Mouse (Mus musculus) duodenum, adult 2 months (tissue): Measurements from ENCODE around the gene Zfp658. TPM values are rescaled to one million over a fixed set of nuclear protein-coding genes. Genes with fewer than 3 reads are reported as not detected.

Source experiments
- polyA plus RNA-seq: library from polyadenylated mRNA; depleted of rRNA; stranded (reverse); fragments of >200 nt; gene quantifications from 2 replicates; pipeline ENCODE4 v1.2.3, GENCODE M21; 2012; ENCODE audit warnings: low replicate concordance; rRNA removed

Gene Zfp658
- polyA plus RNA-seq = 0.15 TPM in 2 replicates

DNA sequence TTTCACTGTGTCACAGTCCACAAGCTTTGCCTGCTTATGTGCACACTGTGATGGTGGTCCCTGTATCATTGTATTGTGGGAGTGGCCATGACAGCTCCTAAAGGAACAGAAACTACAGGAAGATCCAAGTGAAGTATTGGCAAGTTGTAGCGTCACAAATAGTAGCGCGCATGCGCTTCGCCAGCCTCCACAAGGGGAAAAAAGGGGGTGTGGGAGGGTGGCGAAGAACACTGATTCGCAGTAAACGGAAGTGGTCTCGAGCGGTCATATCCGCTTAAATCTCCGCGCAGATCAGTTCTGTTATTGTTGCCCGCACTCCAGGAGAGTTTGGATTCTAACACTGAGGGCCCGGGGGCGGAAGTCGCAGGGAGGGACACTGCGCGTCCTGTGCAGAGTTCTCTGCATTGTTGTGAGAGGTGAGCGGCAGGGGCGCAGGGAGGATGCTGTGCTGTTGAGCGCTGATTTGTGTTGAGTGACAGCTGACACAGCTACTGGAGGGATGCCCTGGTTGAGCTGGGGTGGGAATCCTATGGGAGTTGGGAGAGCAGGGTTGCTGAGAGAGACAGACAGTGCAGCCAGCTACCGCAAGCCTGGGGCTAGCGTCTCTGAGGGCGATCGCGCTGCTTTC, at the start of gene Zfp658:
Gene Zfp658, plus strand, starts transcription at position 251 of the 628 bp plus-strand sequence.

DNA sequence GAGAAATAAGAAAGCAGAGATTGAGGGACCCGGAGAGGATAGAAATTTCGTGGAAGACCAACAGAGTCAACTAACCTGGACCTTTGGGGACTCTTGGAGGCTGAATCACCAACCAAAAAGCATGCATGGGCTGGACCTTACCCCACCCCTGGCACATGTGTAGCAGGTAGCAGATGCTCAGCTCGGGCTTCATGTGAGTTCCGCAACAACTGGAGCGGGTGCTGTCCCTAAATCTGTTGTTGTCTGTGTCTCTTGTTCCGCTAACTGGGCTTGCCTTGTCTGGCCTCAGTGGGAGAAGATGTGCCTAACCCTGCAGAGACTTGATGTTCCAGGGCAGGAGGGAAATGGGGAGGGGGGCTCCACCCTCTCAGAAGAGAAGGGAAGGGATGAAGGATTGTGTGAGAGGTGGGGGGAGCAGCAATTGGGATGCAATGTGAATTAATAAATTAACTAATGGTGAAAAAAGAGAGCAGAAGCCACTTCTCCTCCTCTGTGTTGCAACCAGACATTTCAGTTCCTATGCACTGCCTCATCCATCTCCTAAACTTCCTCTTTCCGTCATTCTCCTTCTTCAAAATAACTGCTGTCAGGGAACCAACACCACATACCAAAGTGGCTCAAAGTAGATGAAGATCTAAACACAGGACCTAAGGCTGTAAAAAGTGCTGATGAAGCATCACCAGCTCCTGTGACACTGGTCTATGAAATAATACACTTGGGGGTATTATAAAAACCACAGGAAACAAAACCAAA, 17.7 kb upstream of the Zfp658 start, which contains the start of gene Cd33:
Gene Cd33, minus strand, starts transcription at position 204 of the 753 bp plus-strand sequence.

DNA sequence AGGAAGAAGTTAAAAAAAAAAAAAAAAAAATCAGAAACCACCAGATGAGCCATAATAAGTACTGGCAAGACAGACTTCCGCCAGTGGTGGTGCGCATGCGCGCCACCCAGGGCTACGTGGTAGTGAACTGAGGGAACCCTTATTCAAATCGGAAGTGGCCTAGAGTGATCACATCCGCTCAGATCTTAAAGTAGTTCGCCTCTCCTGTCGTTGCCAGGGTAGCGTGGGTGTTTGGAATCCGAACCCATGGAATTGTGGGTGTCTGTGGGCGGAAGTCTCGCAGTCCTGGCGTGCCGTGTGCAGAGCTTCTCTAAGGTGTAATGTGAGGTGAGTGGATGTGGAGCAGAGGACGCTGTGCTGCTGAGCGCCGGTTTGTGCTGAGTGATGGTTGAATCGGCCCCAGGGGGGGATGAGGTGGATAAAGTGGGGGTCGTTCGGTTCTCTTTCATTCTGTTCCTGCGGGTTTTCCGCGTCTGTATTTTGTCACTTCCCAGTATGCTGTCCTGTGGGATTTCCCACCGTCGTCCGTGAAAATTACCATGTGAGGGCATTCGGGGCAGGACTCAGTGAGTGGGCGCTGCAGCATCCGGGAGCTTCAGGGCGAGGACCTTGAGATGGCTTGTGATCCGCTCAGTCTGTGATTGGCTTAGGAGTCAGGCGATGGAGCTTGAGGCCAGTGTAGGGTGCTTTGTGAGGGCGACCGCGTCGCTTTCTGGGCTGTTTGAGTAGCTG, 17.6 kb downstream of the Zfp658 start, which contains the start of gene Zfp719:
Gene Zfp719, plus strand, starts transcription at position 171 of the 732 bp plus-strand sequence.

DNA sequence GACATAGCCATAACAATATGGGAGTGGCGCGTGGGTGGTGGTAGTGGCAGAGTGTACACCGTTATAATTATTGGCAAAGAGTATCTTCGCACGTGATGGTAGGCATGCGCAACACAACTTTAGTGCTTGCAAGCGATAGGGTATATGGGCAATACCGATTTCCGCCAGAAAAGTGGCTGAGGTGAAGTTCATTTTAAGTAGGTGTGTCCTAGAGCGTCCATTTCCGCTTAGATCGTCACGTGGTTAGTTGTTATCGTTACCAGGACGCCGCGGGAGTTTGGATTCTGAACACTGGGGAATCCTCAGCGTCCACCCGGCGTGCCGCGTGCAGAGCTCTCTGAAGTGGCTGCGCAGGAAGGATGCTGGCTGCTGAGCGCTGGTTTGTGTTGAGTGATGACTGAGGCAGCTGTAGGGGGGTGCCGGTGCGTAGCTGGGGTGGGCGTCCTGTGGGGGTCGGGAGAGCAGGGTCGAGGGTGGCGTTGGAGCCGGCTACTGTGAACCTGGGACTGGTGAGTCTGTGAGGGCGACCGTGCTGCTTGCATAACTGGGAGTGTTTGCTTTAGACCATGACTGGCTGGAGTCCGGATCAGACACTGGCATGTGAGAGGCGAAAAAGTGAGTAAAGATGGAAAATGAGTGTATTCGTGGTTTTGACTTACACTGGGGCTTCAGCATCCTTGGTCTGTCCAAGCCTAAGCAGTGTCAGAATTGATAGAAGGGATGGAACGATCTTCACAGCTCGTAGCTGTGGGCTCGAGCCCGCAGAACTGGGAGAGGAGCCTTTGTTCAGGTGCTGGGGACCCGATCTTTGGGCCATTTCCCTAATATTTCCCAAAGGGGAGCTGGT, 45.1 kb downstream of the Zfp658 start, which contains the start of gene Zfp819:
Gene Zfp819, plus strand, starts transcription at position 274 of the 847 bp plus-strand sequence.

Other genes with a start within 250 kb of the Zfp658 start
- 0.32 and 0.33 TPM in 2 replicates for gene Zfp715, start 249.0 kb upstream of the Zfp658 start, polyA plus RNA-seq
- gene Siglecf, start 210.9 kb upstream of the Zfp658 start, polyA plus RNA-seq = 2.5 and 2.7 TPM in 2 replicates
- 1.4 and 6.1 TPM in 2 replicates for gene Siglecg, start 154.1 kb upstream of the Zfp658 start, polyA plus RNA-seq
- not detected in 2 replicates for gene Lim2, start 134.6 kb upstream of the Zfp658 start, polyA plus RNA-seq
- gene Nkg7, start 125.2 kb upstream of the Zfp658 start, polyA plus RNA-seq = 7.4 and 37.4 TPM in 2 replicates
- gene Cldnd2, start 121.5 kb upstream of the Zfp658 start, polyA plus RNA-seq = not detected in 2 replicates
- gene Etfb, start 118.2 kb upstream of the Zfp658 start, polyA plus RNA-seq = 33.2 and 35.1 TPM in 2 replicates
- 0.16 TPM in 1 of 2 replicates, not detected in the other for gene Gm45233, start 118.1 kb upstream of the Zfp658 start, polyA plus RNA-seq
- 2.7 and 3.0 TPM in 2 replicates for gene Vsig10l, start 99.1 kb upstream of the Zfp658 start, polyA plus RNA-seq
- gene Iglon5, start 72.2 kb upstream of the Zfp658 start, polyA plus RNA-seq = 1.6 and 1.9 TPM in 2 replicates
- not detected in 2 replicates for gene 4931406B18Rik, start 56.3 kb upstream of the Zfp658 start, polyA plus RNA-seq
- gene Cd33, start 17.8 kb upstream of the Zfp658 start, polyA plus RNA-seq = 1.4 and 3.5 TPM in 2 replicates
- gene Zfp719, start 17.4 kb downstream of the Zfp658 start, polyA plus RNA-seq = 0.14 and 0.43 TPM in 2 replicates
- 0.22 TPM in 1 of 2 replicates, not detected in the other for gene Zfp819, start 44.9 kb downstream of the Zfp658 start, polyA plus RNA-seq
- 46.9 and 47.2 TPM in 2 replicates for gene Ceacam18, start 72.5 kb downstream of the Zfp658 start, polyA plus RNA-seq
- gene Siglece, start 97.9 kb downstream of the Zfp658 start, polyA plus RNA-seq = 2.9 and 5.0 TPM in 2 replicates
- gene Ctu1, start 109.8 kb downstream of the Zfp658 start, polyA plus RNA-seq = 7.8 and 10.7 TPM in 2 replicates
- 0.08 and 0.09 TPM in 2 replicates for gene Klk14, start 128.2 kb downstream of the Zfp658 start, polyA plus RNA-seq
- gene Klk13, start 150.3 kb downstream of the Zfp658 start, polyA plus RNA-seq = not detected in 2 replicates
- not detected in 2 replicates for gene Klk12, start 206.6 kb downstream of the Zfp658 start, polyA plus RNA-seq
- 0.21 TPM in 1 of 2 replicates, not detected in the other for gene Klk11, start 212.3 kb downstream of the Zfp658 start, polyA plus RNA-seq
- 0.28 and 0.37 TPM in 2 replicates for gene Klk10, start 218.8 kb downstream of the Zfp658 start, polyA plus RNA-seq
- gene Klk9, start 229.6 kb downstream of the Zfp658 start, polyA plus RNA-seq = not detected in 2 replicates
- gene Klk8, start 235.3 kb downstream of the Zfp658 start, polyA plus RNA-seq = 1.2 and 2.8 TPM in 2 replicates
- gene Klk7, start 249.0 kb downstream of the Zfp658 start, polyA plus RNA-seq = not detected in 2 replicates